Mouse (Mus musculus) heart, embryonic 15.5 days (tissue): Measurements from ENCODE around the gene Gm14151. TPM values are rescaled to one million over a fixed set of nuclear protein-coding genes. Genes with fewer than 3 reads are reported as not detected.
"Not testable (repeated sequence)": the region's sequence is repeated elsewhere in the genome, so short reads cannot be mapped to it uniquely, and the experiment has no call there.

ENCODE experiments used
- ATAC-seq: fragments of 200-750 bp; cut with Nextera tagmentation; replicated peaks from 2 replicates; pipeline ENCODE4 v1.8.0; 2017; ENCODE audit warnings: low read depth, moderate TSS enrichment; ENCODE audit not compliant: insufficient number of reproducible peaks, insufficient read depth, low FRiP score
- H3K27ac ChIP-seq: fragments of 300-500 bp; sonication (generic); 2 replicates; pipeline ENCODE4 v1.5.1; 2015; ENCODE audit warnings: mild to moderate bottlenecking, inconsistent platforms
- H3K27me3 ChIP-seq: fragments of 300-500 bp; sonication (generic); 2 replicates; pipeline ENCODE4 v1.6.1; 2015; ENCODE audit warnings: inconsistent platforms
- H3K36me3 ChIP-seq: fragments of 300-500 bp; sonication (generic); 2 replicates; pipeline ENCODE4 v1.6.1; 2015; ENCODE audit warnings: mild to moderate bottlenecking, inconsistent platforms
- H3K4me1 ChIP-seq: fragments of 300-500 bp; sonication (generic); replicated peaks from 2 replicates; pipeline ENCODE4 v1.6.1; 2015; ENCODE audit warnings: inconsistent platforms
- H3K4me2 ChIP-seq: fragments of 300-500 bp; sonication (generic); 2 replicates; pipeline ENCODE4 v1.6.1; 2015; ENCODE audit warnings: inconsistent platforms, mild to moderate bottlenecking, moderate library complexity
- H3K4me3 ChIP-seq: fragments of 300-500 bp; sonication (generic); 2 replicates; pipeline ENCODE4 v1.5.1; 2015; ENCODE audit warnings: mild to moderate bottlenecking, inconsistent platforms
- H3K9ac ChIP-seq: fragments of 300-500 bp; sonication (generic); 2 replicates; pipeline ENCODE4 v1.6.1; 2015; ENCODE audit warnings: mild to moderate bottlenecking, inconsistent platforms
- H3K9me3 ChIP-seq: fragments of 300-500 bp; sonication (generic); replicated peaks from 2 replicates; pipeline ENCODE4 v1.6.1; 2016; ENCODE audit warnings: inconsistent platforms
- WGBS: fragments of 180-500 bp; shearing (Covaris S2); methylation state at CpG from one replicate; pipeline ENCODE4 v1.1.7; 2015; ENCODE audit warnings: mixed read lengths; 5-methylcytosine and 5-hydroxymethylcytosine counted together
- polyA plus RNA-seq: library from polyadenylated mRNA; unstranded; fragments of >200 nt; fragmentation: Nextera tagmentation; extraction: Ambion mirVana; gene quantifications from 2 replicates; pipeline ENCODE4 v1.2.1, GENCODE M21; 2015

Gene Gm14151
- polyA plus RNA-seq: not detected in 2 replicates

DNA sequence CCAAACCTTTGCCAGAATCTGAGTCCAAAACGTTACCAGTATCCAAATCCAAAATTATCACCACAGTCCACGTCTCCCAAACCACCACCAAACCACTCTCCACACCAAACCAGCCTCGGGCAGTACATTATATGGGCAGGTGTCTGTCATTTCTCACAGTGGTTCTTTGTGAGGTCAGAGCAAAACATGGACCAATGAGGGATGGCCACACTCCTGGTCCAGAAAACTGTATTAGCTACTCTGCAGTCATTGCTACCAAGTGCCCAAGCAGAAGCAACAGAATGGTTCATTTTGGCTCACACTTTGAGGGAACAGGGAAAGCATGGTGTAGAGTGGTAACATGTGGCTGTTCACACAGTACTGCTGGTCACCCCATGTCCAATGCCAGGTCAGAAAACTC, at the start of gene Gm14151:
Gene Gm14151 (minus strand): TSS at position 101 of the 400 bp plus-strand sequence.
- H3K4me1 ChIP-seq, ATAC-seq, H3K36me3 ChIP-seq, H3K4me2 ChIP-seq, H3K9ac ChIP-seq, H3K9me3 ChIP-seq, H3K27ac ChIP-seq, H3K27me3 ChIP-seq, H3K4me3 ChIP-seq: not testable (repeated sequence)
- WGBS: no CpG with 5 or more reads among the region's 3 CpGs

- H3K4me2 ChIP-seq, H3K9ac ChIP-seq, H3K9me3 ChIP-seq, H3K36me3 ChIP-seq, H3K27me3 ChIP-seq, H3K4me3 ChIP-seq, H3K4me1 ChIP-seq, ATAC-seq, H3K27ac ChIP-seq: not testable (repeated sequence)
- no CpG with 5 or more reads among the region's 3 CpGs for WGBS
Measured at GRCm38 (mm10) chr2:151097945-151098344, 5.8 kb upstream of the Gm14151 start, which contains the start of gene Gm14147. Gene Gm14147 (plus strand): TSS chr2:151098245.

- Histone ChIP-seq H3K4me1 (no peaks in the 10 kb centered on the region), H3K9me3 (no peaks in the 10 kb centered on the region), H3K9ac (no peak overlapping the region), H3K36me3 (no peaks in the 10 kb centered on the region), H3K27ac (no peak overlapping the region), H3K27me3 (no peaks in the 10 kb centered on the region), H3K4me2 (no peak overlapping the region), H3K4me3 (no peak overlapping the region)
- 66% methylated on average over 1 of the region's 1 CpGs for WGBS
- no peak for ATAC-seq
Measured at GRCm38 (mm10) chr2:151056637-151057036, 35.5 kb downstream of the Gm14151 start.

DNA sequence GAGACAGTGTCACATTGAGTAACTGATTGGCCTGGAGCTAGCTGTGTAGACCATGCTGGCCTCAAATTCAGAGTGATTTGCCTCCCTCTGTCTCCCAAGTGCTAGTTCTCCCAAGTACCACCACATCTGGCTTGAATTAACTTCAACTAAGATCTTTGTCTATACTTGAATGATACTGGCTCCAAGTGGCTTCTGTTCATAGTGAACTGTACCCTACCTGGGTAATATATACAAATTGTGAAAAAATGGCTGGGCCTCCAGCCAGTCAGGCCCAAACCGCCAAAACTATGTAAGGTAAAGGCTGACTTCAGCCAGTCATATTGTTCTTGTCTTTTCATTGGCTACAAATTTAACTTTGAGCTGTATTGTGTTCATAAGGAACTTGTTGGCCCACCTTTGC, 51.7 kb downstream of the Gm14151 start:
- H3K9me3 ChIP-seq: no peaks in the 10 kb centered on the region
- no peak overlapping the region for H3K27ac ChIP-seq
- no peak overlapping the region for H3K9ac ChIP-seq
- no peak for ATAC-seq
- 79% methylated on average over 1 of the region's 1 CpGs for WGBS
- no peak overlapping the region for H3K4me2 ChIP-seq
- no peaks in the 10 kb centered on the region for H3K36me3 ChIP-seq
- H3K4me1 ChIP-seq: peaks cover 8% of the 10 kb centered on the region
- no peaks in the 10 kb centered on the region for H3K27me3 ChIP-seq
- no peak overlapping the region for H3K4me3 ChIP-seq

GRCm38 (mm10) chr2:151039726-151040125, 52.4 kb downstream of the Gm14151 start:
- Histone ChIP-seq H3K4me3 (peak overlapping the region; percentile 74), H3K27me3 (no peaks in the 10 kb centered on the region), H3K9ac (peak overlapping the region; percentile 63), H3K4me2 (peak overlapping the region; percentile 77), H3K4me1 (peaks cover 8% of the 10 kb centered on the region), H3K27ac (peak overlapping the region; percentile 39; the same call in 1 of the 2 replicates), H3K36me3 (no peaks in the 10 kb centered on the region), H3K9me3 (no peaks in the 10 kb centered on the region)
- no peak for ATAC-seq
- WGBS: 34% methylated on average over 8 of the region's 8 CpGs

DNA sequence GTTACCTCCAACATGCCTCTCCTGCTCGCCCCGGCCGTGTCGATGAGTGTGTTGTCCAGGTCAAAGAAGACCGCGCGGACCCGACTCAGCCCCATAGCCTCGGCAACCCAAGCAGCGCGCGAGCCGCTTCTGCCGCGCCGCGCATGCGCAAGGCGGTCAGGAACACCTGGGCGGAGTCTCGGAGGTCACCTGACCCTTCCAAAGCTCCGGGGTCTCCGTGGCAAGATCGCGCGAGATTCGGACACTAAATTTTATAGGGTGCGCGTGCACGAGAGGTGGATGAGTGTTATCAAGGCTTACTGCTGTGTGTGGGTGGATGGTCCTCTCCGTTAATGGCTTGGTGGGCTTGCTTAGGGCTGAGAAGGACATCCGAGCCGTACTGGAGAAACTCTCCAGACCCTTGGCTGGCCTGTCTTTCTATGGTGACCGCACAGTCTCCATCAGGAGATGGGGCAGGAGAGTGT, 52.9 kb downstream of the Gm14151 start, which contains the start of the genes Ninl and Nanp:
Gene Ninl (minus strand): TSS at position 151 of the 464 bp plus-strand sequence.
Gene Nanp (minus strand): TSS at position 167 of the 464 bp plus-strand sequence.
- peak within 1 kb of the TSS; percentile 68 for H3K27ac ChIP-seq
- H3K4me2 ChIP-seq: peak within 1 kb of the TSS; percentile 77
- H3K9ac ChIP-seq: peak within 1 kb of the TSS; percentile 87
- peak within 1 kb of the TSS; percentile 74 for H3K4me3 ChIP-seq
- no peaks in the 10 kb centered on the region for H3K9me3 ChIP-seq
- H3K36me3 ChIP-seq: no peaks in the 10 kb centered on the region
- under 1% methylated on average over 34 of the region's 34 CpGs for WGBS
- H3K27me3 ChIP-seq: no peaks in the 10 kb centered on the region
- ATAC-seq: peak; percentile 96
- H3K4me1 ChIP-seq: peaks cover 8% of the 10 kb centered on the region

GRCm38 (mm10) chr2:151038811-151039222, 53.3 kb downstream of the Gm14151 start:
- Histone ChIP-seq H3K27me3 (no peaks in the 10 kb centered on the region), H3K27ac (peak overlapping the region; percentile 68), H3K4me1 (peaks cover 8% of the 10 kb centered on the region), H3K9me3 (no peaks in the 10 kb centered on the region), H3K36me3 (no peaks in the 10 kb centered on the region), H3K4me3 (peak overlapping the region; percentile 74), H3K4me2 (peak overlapping the region; percentile 77), H3K9ac (peak overlapping the region; percentile 87)
- ATAC-seq: peak; percentile 77; the same call in 1 of the 2 replicates
- WGBS: under 1% methylated on average over 30 of the region's 30 CpGs

DNA sequence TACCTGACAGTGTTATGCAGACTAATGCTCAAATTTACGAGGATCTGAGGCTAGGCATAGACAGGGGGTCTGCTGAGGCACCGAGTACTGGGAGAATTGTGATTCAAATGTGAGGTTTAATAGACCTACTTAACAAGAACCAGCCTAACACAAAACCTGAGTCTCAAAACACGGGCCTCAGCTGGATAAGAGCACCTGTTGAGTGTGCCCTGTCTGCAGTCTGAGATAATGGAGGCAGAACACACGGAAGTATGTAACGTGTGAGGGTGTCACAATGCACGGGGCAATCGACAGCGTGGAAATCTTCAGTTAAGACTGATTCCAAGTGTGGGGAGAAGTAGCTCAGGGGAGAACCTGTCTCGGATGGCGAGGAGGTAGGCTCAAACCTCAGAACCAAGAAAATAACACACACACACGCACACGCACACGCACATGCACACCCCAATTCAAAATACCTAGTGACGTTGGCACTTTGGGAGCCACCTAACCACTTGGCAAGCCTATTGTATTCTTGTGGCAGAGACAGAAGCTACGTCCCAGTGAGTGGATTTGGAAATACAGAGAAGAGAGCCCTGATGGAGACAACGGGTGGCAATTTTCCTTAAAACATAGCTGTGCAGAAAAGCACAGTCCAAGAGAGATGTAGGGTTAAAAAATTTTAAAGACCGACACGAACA, 54.1 kb downstream of the Gm14151 start:
- Histone ChIP-seq H3K4me2 (peak overlapping the region; percentile 77), H3K9me3 (no peaks in the 10 kb centered on the region), H3K4me3 (peak overlapping the region; percentile 74), H3K27me3 (no peaks in the 10 kb centered on the region), H3K36me3 (no peaks in the 10 kb centered on the region), H3K27ac (no peak overlapping the region), H3K4me1 (peaks cover 8% of the 10 kb centered on the region), H3K9ac (peak overlapping the region; percentile 87)
- 42% methylated on average over 18 of the region's 18 CpGs for WGBS
- ATAC-seq: no peak

DNA sequence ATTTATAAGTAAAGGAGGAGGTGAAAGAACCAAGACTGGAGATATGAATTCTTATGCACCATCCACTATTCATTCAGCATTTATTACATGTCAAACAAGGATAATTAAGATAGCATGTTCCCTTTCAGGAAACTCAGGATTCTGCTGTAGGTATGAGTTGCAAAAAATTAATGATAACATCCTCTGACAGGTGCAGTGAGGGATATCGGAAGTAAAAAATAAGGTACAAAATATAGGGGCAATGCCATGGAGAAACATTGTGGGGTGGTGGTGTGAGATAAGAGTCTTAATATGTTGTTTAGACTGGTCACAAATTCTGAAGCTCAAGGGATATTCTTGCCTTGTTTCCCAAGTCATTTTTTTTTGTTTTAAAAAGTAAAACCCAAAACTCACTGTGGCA, 54.9 kb downstream of the Gm14151 start:
- H3K9ac ChIP-seq: no peak overlapping the region
- 85% methylated on average over 1 of the region's 1 CpGs for WGBS
- no peak overlapping the region for H3K4me3 ChIP-seq

More for the DNA sequence above, 54.9 kb downstream of the Gm14151 start:
- no peaks in the 10 kb centered on the region for H3K36me3 ChIP-seq
- no peak overlapping the region for H3K27ac ChIP-seq
- peaks cover 8% of the 10 kb centered on the region for H3K4me1 ChIP-seq
- no peaks in the 10 kb centered on the region for H3K9me3 ChIP-seq
- H3K27me3 ChIP-seq: no peaks in the 10 kb centered on the region
- ATAC-seq: no peak
- no peak overlapping the region for H3K4me2 ChIP-seq

Other genes starting within 250 kb of the Gm14151 start
- gene Abhd12, start 187.6 kb downstream of the Gm14151 start, polyA plus RNA-seq: 34.5 and 45.4 TPM in 2 replicates
- 21.8 and 23.5 TPM in 2 replicates for gene Gins1, start 186.9 kb downstream of the Gm14151 start, polyA plus RNA-seq
- 2.8 and 5.4 TPM in 2 replicates for gene Ninl, start 53.0 kb downstream of the Gm14151 start, polyA plus RNA-seq
- gene Nanp, start 53.0 kb downstream of the Gm14151 start, polyA plus RNA-seq: 19.5 and 22.5 TPM in 2 replicates
- gene Gm14147, start 5.9 kb upstream of the Gm14151 start, polyA plus RNA-seq: not detected in 2 replicates